Mouse (Mus musculus): ENCODE measurements around the gene Cd40.

GRCm38 (mm10) chr2:165034131-165035057, 21.0 kb upstream of the Cd40 start, which contains the start of gene Ncoa5:
- TF ChIP-seq POLR2A (IDR thresholded peaks at IDR 0.05; ENCODE audit: control insufficient read depth, extremely low read depth, insufficient read depth, low read length, poor library complexity) (peak; percentile 90), CTCF (IDR thresholded peaks at IDR 0.05; ENCODE audit: borderline replicate concordance, control insufficient read depth, extremely low read depth, insufficient read depth, low read length, poor library complexity) (peak; percentile 34; the same call in 1 of the 2 replicates)

Measured in thymus, adult 2 months (tissue).